Mouse (Mus musculus) bone marrow, adult 2 months (tissue): Measurements from ENCODE around the gene Tmem267.

Experiments
- CTCF ChIP-seq: fragments of 200-500 bp; IDR thresholded peaks from 2 replicates; pipeline ENCODE4 v1.5.1; 2011; ENCODE audit warnings: low read length, control low read depth; ENCODE audit not compliant: control insufficient read depth, insufficient read depth
- POLR2A ChIP-seq: fragments of 200-500 bp; IDR thresholded peaks from 2 replicates; pipeline ENCODE4 v1.6.1; 2011; ENCODE audit warnings: low read depth, mild to moderate bottlenecking, control low read depth, low read length, borderline replicate concordance; ENCODE audit not compliant: control insufficient read depth

- TF ChIP-seq CTCF (no peak), POLR2A (no peak)
Measured at GRCm38 (mm10) chr13:119442244-119442643, 45.6 kb upstream of the Tmem267 start.
